Mouse (Mus musculus) thymus, postnatal 4 days (tissue): ENCODE measurements at regions not wholly inside any gene's neighbourhood (a gene's known extent, or its start where the extent isn't known, plus 50 kb on each side); places are given as distances from the start of the nearest gene placed in this dataset.

Source experiments
- DNase-seq: peaks from one replicate; pipeline ENCODE4 v3.0.0; 2021

GRCm38 (mm10) chr13:63627184-63627893 lies 53.9 kb upstream of the Ptch1 start:
- DNase-seq: no peak

- DNase-seq: no peak
Observed at GRCm38 (mm10) chr13:63627894-63628287, 54.5 kb upstream of the Ptch1 start.

GRCm38 (mm10) chr13:63631771-63632347 lies 58.5 kb upstream of the Ptch1 start:
- no peak for DNase-seq

GRCm38 (mm10) chr13:63634294-63634693 lies 60.9 kb upstream of the Ptch1 start:
- DNase-seq: no peak

GRCm38 (mm10) chr13:63641649-63642226 lies 68.3 kb upstream of the Ptch1 start:
- DNase-seq: no peak

- DNase-seq: no peak
Observed at GRCm38 (mm10) chr13:63642617-63643016, 69.2 kb upstream of the Ptch1 start.

GRCm38 (mm10) chr13:63643394-63643793 lies 70.0 kb upstream of the Ptch1 start:
- DNase-seq: no peak

- DNase-seq: no peak
Observed at GRCm38 (mm10) chr13:63644308-63644707, 70.9 kb upstream of the Ptch1 start.

GRCm38 (mm10) chr13:63649058-63649647 lies 75.8 kb upstream of the Ptch1 start:
- no peak for DNase-seq

- no peak for DNase-seq
Observed at GRCm38 (mm10) chr13:63654514-63654913, 81.1 kb upstream of the Ptch1 start.

- no peak for DNase-seq
Observed at GRCm38 (mm10) chr13:63657115-63657514, 83.7 kb upstream of the Ptch1 start.

GRCm38 (mm10) chr13:63659412-63659811 lies 86.0 kb upstream of the Ptch1 start:
- no peak for DNase-seq

- DNase-seq: no peak
Observed at GRCm38 (mm10) chr13:63660431-63660830, 87.0 kb upstream of the Ptch1 start.

- DNase-seq: no peak
Observed at GRCm38 (mm10) chr13:63668576-63668975, 95.2 kb upstream of the Ptch1 start.

- DNase-seq: no peak
Observed at GRCm38 (mm10) chr13:63669031-63669430, 95.6 kb upstream of the Ptch1 start.

- no peak for DNase-seq
Observed at GRCm38 (mm10) chr13:63672425-63672824, 99.0 kb upstream of the Ptch1 start.

GRCm38 (mm10) chr13:63677696-63678095 lies 104.3 kb upstream of the Ptch1 start:
- no peak for DNase-seq

- DNase-seq: no peak
Observed at GRCm38 (mm10) chr13:63678265-63679260, 105.2 kb upstream of the Ptch1 start.

GRCm38 (mm10) chr13:63682341-63682740 lies 108.9 kb upstream of the Ptch1 start:
- no peak for DNase-seq

- no peak for DNase-seq
Observed at GRCm38 (mm10) chr13:63691974-63692373, 118.6 kb upstream of the Ptch1 start.

GRCm38 (mm10) chr13:63693636-63694035 lies 120.2 kb upstream of the Ptch1 start:
- DNase-seq: no peak

GRCm38 (mm10) chr13:63696399-63696798 lies 118.6 kb upstream of the Ercc6l2 start:
- peak; percentile 36 for DNase-seq

GRCm38 (mm10) chr13:63699624-63700023 lies 115.4 kb upstream of the Ercc6l2 start:
- no peak for DNase-seq
